Mouse (Mus musculus): ENCODE measurements around the gene Lrp6. TPM values are rescaled to one million over a fixed set of nuclear protein-coding genes. Genes with fewer than 3 reads are reported as not detected.

The Lrp6 gene
- polyA plus RNA-seq, 1 experiment: 26.1 TPM

- 80% methylated on average over 2 of the region's 2 CpGs for WGBS
- Histone ChIP-seq H3K4me3 (replicated peaks; ENCODE audit: insufficient read depth, low read depth, low read length) (no peak overlapping the region), H3K4me1 (ENCODE audit: control insufficient read depth, insufficient read depth, low read length) (no peaks in the 10 kb centered on the region), H3K27me3 (ENCODE audit: control insufficient read depth, insufficient read depth, low read length) (no peaks in the 10 kb centered on the region), H3K27ac (ENCODE audit: insufficient read depth, low read length) (no peak overlapping the region)
- TF ChIP-seq CTCF (IDR thresholded peaks at IDR 0.05; ENCODE audit: borderline replicate concordance, insufficient read depth, low read depth, low read length) (no peak), POLR2A (IDR thresholded peaks at IDR 0.05; ENCODE audit: borderline replicate concordance, insufficient read depth, low read length) (no peak)
- DNase-seq: no peak
These were observed 24.8 kb upstream of the Lrp6 start for GRCm38 (mm10) chr6:134591614-134592013.

GRCm38 (mm10) chr6:134586241-134586640 lies 19.5 kb upstream of the Lrp6 start:
- no peaks in the 10 kb centered on the region; the same call in 1 of the 2 replicates for H3K27me3 ChIP-seq (ENCODE audit: control insufficient read depth, insufficient read depth, low read length)
- WGBS: 71% methylated on average over 5 of the region's 5 CpGs
- DNase-seq: no peak
- H3K4me1 ChIP-seq (ENCODE audit: control insufficient read depth, insufficient read depth, low read length): no peaks in the 10 kb centered on the region
- TF ChIP-seq CTCF (IDR thresholded peaks at IDR 0.05; ENCODE audit: borderline replicate concordance, insufficient read depth, low read depth, low read length) (no peak), POLR2A (IDR thresholded peaks at IDR 0.05; ENCODE audit: borderline replicate concordance, insufficient read depth, low read length) (no peak)
- no peak overlapping the region for H3K4me3 ChIP-seq (replicated peaks; ENCODE audit: insufficient read depth, low read depth, low read length)
- no peak overlapping the region for H3K27ac ChIP-seq (ENCODE audit: insufficient read depth, low read length)

- TF ChIP-seq POLR2A (IDR thresholded peaks at IDR 0.05; ENCODE audit: borderline replicate concordance, insufficient read depth, low read length): no peak
- no peak for TF ChIP-seq CTCF (IDR thresholded peaks at IDR 0.05; ENCODE audit: borderline replicate concordance, insufficient read depth, low read depth, low read length)
- Histone ChIP-seq H3K27me3 (ENCODE audit: control insufficient read depth, insufficient read depth, low read length) (no peaks in the 10 kb centered on the region; the same call in 1 of the 2 replicates), H3K4me3 (replicated peaks; ENCODE audit: insufficient read depth, low read depth, low read length) (no peak overlapping the region), H3K4me1 (ENCODE audit: control insufficient read depth, insufficient read depth, low read length) (no peaks in the 10 kb centered on the region), H3K27ac (ENCODE audit: insufficient read depth, low read length) (no peak overlapping the region)
- 97% methylated on average over 2 of the region's 2 CpGs for WGBS
- DNase-seq: no peak
These were observed 17.9 kb upstream of the Lrp6 start for GRCm38 (mm10) chr6:134584616-134585015.

GRCm38 (mm10) chr6:134582110-134582509 lies 15.3 kb upstream of the Lrp6 start:
- no peak for DNase-seq
- TF ChIP-seq POLR2A (IDR thresholded peaks at IDR 0.05; ENCODE audit: borderline replicate concordance, insufficient read depth, low read length) (no peak), CTCF (IDR thresholded peaks at IDR 0.05; ENCODE audit: borderline replicate concordance, insufficient read depth, low read depth, low read length) (no peak)
- Histone ChIP-seq H3K27me3 (ENCODE audit: control insufficient read depth, insufficient read depth, low read length) (no peaks in the 10 kb centered on the region; the same call in 1 of the 2 replicates), H3K4me1 (ENCODE audit: control insufficient read depth, insufficient read depth, low read length) (no peaks in the 10 kb centered on the region), H3K27ac (ENCODE audit: insufficient read depth, low read length) (no peak overlapping the region), H3K4me3 (replicated peaks; ENCODE audit: insufficient read depth, low read depth, low read length) (no peak overlapping the region)
- WGBS: 7% methylated on average over 5 of the region's 5 CpGs

GRCm38 (mm10) chr6:134579506-134579905 lies 12.7 kb upstream of the Lrp6 start:
- no peak for DNase-seq
- WGBS: 95% methylated on average over 4 of the region's 4 CpGs
- TF ChIP-seq CTCF (IDR thresholded peaks at IDR 0.05; ENCODE audit: borderline replicate concordance, insufficient read depth, low read depth, low read length) (no peak), POLR2A (IDR thresholded peaks at IDR 0.05; ENCODE audit: borderline replicate concordance, insufficient read depth, low read length) (no peak)
- no peaks in the 10 kb centered on the region; the same call in 1 of the 2 replicates for H3K27me3 ChIP-seq (ENCODE audit: control insufficient read depth, insufficient read depth, low read length)
- H3K4me3 ChIP-seq (replicated peaks; ENCODE audit: insufficient read depth, low read depth, low read length): no peak overlapping the region
- no peaks in the 10 kb centered on the region for H3K4me1 ChIP-seq (ENCODE audit: control insufficient read depth, insufficient read depth, low read length)
- H3K27ac ChIP-seq (ENCODE audit: insufficient read depth, low read length): no peak overlapping the region

GRCm38 (mm10) chr6:134578039-134578438 lies 11.3 kb upstream of the Lrp6 start:
- Histone ChIP-seq H3K4me1 (ENCODE audit: control insufficient read depth, insufficient read depth, low read length) (no peaks in the 10 kb centered on the region), H3K27me3 (ENCODE audit: control insufficient read depth, insufficient read depth, low read length) (no peaks in the 10 kb centered on the region; the same call in 1 of the 2 replicates), H3K4me3 (replicated peaks; ENCODE audit: insufficient read depth, low read depth, low read length) (no peak overlapping the region), H3K27ac (ENCODE audit: insufficient read depth, low read length) (no peak overlapping the region)
- no peak for TF ChIP-seq CTCF (IDR thresholded peaks at IDR 0.05; ENCODE audit: borderline replicate concordance, insufficient read depth, low read depth, low read length)
- no peak for TF ChIP-seq POLR2A (IDR thresholded peaks at IDR 0.05; ENCODE audit: borderline replicate concordance, insufficient read depth, low read length)
- no peak for DNase-seq
- 73% methylated on average over 6 of the region's 6 CpGs for WGBS

GRCm38 (mm10) chr6:134575288-134575741 lies 8.6 kb upstream of the Lrp6 start:
- no peak for DNase-seq

GRCm38 (mm10) chr6:134567986-134568556 lies 1.3 kb upstream of the Lrp6 start:
- Histone ChIP-seq H3K27ac (ENCODE audit: insufficient read depth, low read length) (no peak overlapping the region), H3K4me1 (ENCODE audit: control insufficient read depth, insufficient read depth, low read length) (no peaks in the 10 kb centered on the region), H3K4me3 (replicated peaks; ENCODE audit: insufficient read depth, low read depth, low read length) (no peak overlapping the region), H3K27me3 (ENCODE audit: control insufficient read depth, insufficient read depth, low read length) (no peaks in the 10 kb centered on the region)
- 83% methylated on average over 5 of the region's 5 CpGs for WGBS
- no peak for DNase-seq
- TF ChIP-seq CTCF (IDR thresholded peaks at IDR 0.05; ENCODE audit: borderline replicate concordance, insufficient read depth, low read depth, low read length) (no peak), POLR2A (IDR thresholded peaks at IDR 0.05; ENCODE audit: borderline replicate concordance, insufficient read depth, low read length) (no peak)

More at GRCm38 (mm10) chr6:134575288-134575741, 8.6 kb upstream of the Lrp6 start:
- Histone ChIP-seq H3K4me3 (replicated peaks; ENCODE audit: insufficient read depth, low read depth, low read length) (no peak overlapping the region), H3K4me1 (ENCODE audit: control insufficient read depth, insufficient read depth, low read length) (no peaks in the 10 kb centered on the region), H3K27me3 (ENCODE audit: control insufficient read depth, insufficient read depth, low read length) (no peaks in the 10 kb centered on the region), H3K27ac (ENCODE audit: insufficient read depth, low read length) (no peak overlapping the region)
- 57% methylated on average over 3 of the region's 3 CpGs for WGBS
- no peak for TF ChIP-seq POLR2A (IDR thresholded peaks at IDR 0.05; ENCODE audit: borderline replicate concordance, insufficient read depth, low read length)
- TF ChIP-seq CTCF (IDR thresholded peaks at IDR 0.05; ENCODE audit: borderline replicate concordance, insufficient read depth, low read depth, low read length): no peak

Data from cerebellum, adult 2 months (tissue).